In the genomic region with DNA sequence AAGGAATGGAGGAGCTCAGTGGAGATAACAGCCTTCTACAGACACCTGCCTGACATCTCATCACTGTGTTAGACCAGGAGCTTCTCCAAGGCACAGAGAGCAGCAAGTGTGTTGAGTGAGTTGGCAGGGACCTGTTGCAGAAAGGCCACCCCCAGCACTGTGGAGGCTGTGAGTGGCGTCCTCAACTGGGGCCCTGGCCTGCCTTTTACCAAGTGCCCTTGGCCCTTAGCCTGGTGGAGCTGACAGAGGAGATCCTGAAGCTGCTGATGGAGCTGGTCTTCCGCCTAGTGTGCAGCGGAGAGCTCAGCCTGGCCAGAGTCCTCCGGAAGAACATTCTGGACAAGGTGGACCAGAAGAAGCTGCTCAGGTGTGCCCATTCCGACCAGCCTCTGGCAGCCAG, we compare ENCODE assay signal across 44 mouse cellular contexts. TPM values are rescaled to one million over a fixed set of nuclear protein-coding genes. Genes with fewer than 3 reads are reported as not detected.
"Had no signal": no experiment of that assay in that cellular context is flagged by ENCODE, and none has a peak within 500 bp of the region (broad histone marks: within the 10 kb centered on the region; RNA-seq: fewer than 3 reads in every experiment).

No protein-coding gene starts in this region.

- ATAC-seq: liver, embryonic 12.5 days; liver, postnatal 0 days; lung, postnatal 0 days; midbrain, embryonic 13.5 days; midbrain, embryonic 15.5 days; midbrain, embryonic 16.5 days had no signal

- H3K4me1 ChIP-seq: limb, embryonic 12.5 days; limb, embryonic 13.5 days; limb, embryonic 15.5 days; midbrain, embryonic 10.5 days; midbrain, embryonic 12.5 days; midbrain, embryonic 13.5 days; midbrain, embryonic 15.5 days; neural tube, embryonic 12.5 days had no signal

- H3K27ac ChIP-seq: limb, embryonic 10.5 days; limb, embryonic 12.5 days; limb, embryonic 13.5 days; limb, embryonic 15.5 days; liver, embryonic 12.5 days; liver, embryonic 13.5 days; liver, embryonic 14.5 days; liver, embryonic 15.5 days; lung, embryonic 15.5 days; macrophage; midbrain, embryonic 10.5 days; midbrain, embryonic 12.5 days; midbrain, embryonic 13.5 days; midbrain, embryonic 15.5 days; neural tube, embryonic 12.5 days had no signal

- DNase-seq: left cerebral cortex, postnatal 4 days; liver; liver, embryonic 13.5 days; liver, postnatal 0 days; lung, adult 18-20 months; lung, adult 2 months; lung, embryonic 14.5 days; lung, postnatal 10 days; lung, postnatal 36 days; lung, postnatal 4 days; midbrain, embryonic 14.5 days had no signal

- H3K4me3 ChIP-seq: limb, embryonic 10.5 days; limb, embryonic 12.5 days; limb, embryonic 13.5 days; limb, embryonic 15.5 days; liver, embryonic 12.5 days; liver, embryonic 13.5 days; liver, embryonic 15.5 days; lung, embryonic 15.5 days; megakaryocyte, embryonic 14.5 days; midbrain, embryonic 10.5 days; midbrain, embryonic 12.5 days; midbrain, embryonic 13.5 days; midbrain, embryonic 15.5 days; neural tube, embryonic 12.5 days had no signal

- H3K27me3 ChIP-seq: limb, embryonic 12.5 days; limb, embryonic 13.5 days; limb, embryonic 15.5 days; liver, embryonic 12.5 days; liver, embryonic 13.5 days; liver, embryonic 15.5 days; lung, embryonic 15.5 days; megakaryocyte, embryonic 14.5 days; midbrain, embryonic 12.5 days; midbrain, embryonic 13.5 days; midbrain, embryonic 15.5 days; neural tube, embryonic 12.5 days had no signal

- H3K4me2 ChIP-seq: limb, embryonic 12.5 days; limb, embryonic 13.5 days; limb, embryonic 15.5 days; liver, embryonic 11.5 days; liver, embryonic 12.5 days; liver, embryonic 13.5 days; liver, embryonic 15.5 days; lung, embryonic 14.5 days; lung, embryonic 15.5 days; midbrain, embryonic 11.5 days; midbrain, embryonic 12.5 days; midbrain, embryonic 13.5 days; midbrain, embryonic 15.5 days; neural tube, embryonic 12.5 days had no signal

- H3K9me3 ChIP-seq: limb, embryonic 10.5 days; limb, embryonic 12.5 days; limb, embryonic 13.5 days; limb, embryonic 15.5 days; liver, embryonic 12.5 days; liver, embryonic 13.5 days; liver, embryonic 15.5 days; lung, embryonic 15.5 days; megakaryocyte, embryonic 14.5 days; midbrain, embryonic 10.5 days; midbrain, embryonic 12.5 days; midbrain, embryonic 13.5 days; midbrain, embryonic 15.5 days; neural tube, embryonic 12.5 days had no signal

- H3K9ac ChIP-seq: limb, embryonic 12.5 days; limb, embryonic 13.5 days; limb, embryonic 15.5 days; liver, embryonic 12.5 days; liver, embryonic 13.5 days; liver, embryonic 14.5 days; liver, embryonic 15.5 days; liver, postnatal 0 days; lung, embryonic 14.5 days; lung, embryonic 15.5 days; midbrain, embryonic 12.5 days; midbrain, embryonic 13.5 days; midbrain, embryonic 15.5 days; neural tube, embryonic 12.5 days had no signal

RNA-seq across cellular contexts. Expression of gene Gm13420, which starts 18.1 kb away (rescaled TPM):
- total RNA-seq: megakaryocyte progenitor cell, adult 5-6 weeks; megakaryocyte, adult 5-6 weeks; megakaryocyte-erythroid progenitor cell, adult 5-6 weeks; monocyte, adult 5-6 weeks had no signal
- polyA plus RNA-seq: limb, embryonic 11.5 days; limb, embryonic 12.5 days; limb, embryonic 13.5 days; limb, embryonic 15.5 days; macrophage; midbrain, embryonic 10.5 days; midbrain, embryonic 11.5 days; midbrain, embryonic 12.5 days; midbrain, embryonic 14.5 days; neural tube, embryonic 11.5 days; neural tube, embryonic 12.5 days had no signal

RNA-seq across cellular contexts. Expression of gene Gm13547, which starts 25.8 kb away (rescaled TPM):
- total RNA-seq: left cerebral cortex, postnatal 10 days; left cerebral cortex, postnatal 14 days; left cerebral cortex, postnatal 25 days; left cerebral cortex, postnatal 4 days; liver, adult 2 months; megakaryocyte progenitor cell, adult 5-6 weeks; megakaryocyte, adult 5-6 weeks; megakaryocyte-erythroid progenitor cell, adult 5-6 weeks; midbrain, postnatal 0 days; monocyte, adult 5-6 weeks had no signal
- polyA plus RNA-seq: limb, embryonic 11.5 days; limb, embryonic 12.5 days; limb, embryonic 14.5 days; liver, adult 2 months; liver, embryonic 12.5 days; liver, embryonic 13.5 days; liver, embryonic 14.5 days; liver, embryonic 15.5 days; liver, embryonic 16.5 days; liver, postnatal 0 days; lung, adult 2 months; lung, embryonic 14.5 days; lung, embryonic 15.5 days; lung, embryonic 16.5 days; lung, postnatal 0 days; macrophage; midbrain, embryonic 11.5 days; midbrain, embryonic 14.5 days; midbrain, embryonic 16.5 days; midbrain, postnatal 0 days; neural tube, embryonic 11.5 days had no signal

RNA-seq across cellular contexts. Expression of gene Coq4, which starts 53.9 kb away (rescaled TPM):
- total RNA-seq: monocyte, adult 5-6 weeks had no signal
